Mouse (Mus musculus) mouse trophoblast stem cell (cell line): Measurements from ENCODE around the gene Inha.

Experiments used
- in situ Hi-C, 2 experiments: fragments of 300-500 bp; cut with MseI, MboI; formaldehyde crosslinking; loops; 2 replicates in 1 of 2; 3 replicates in 1 of 2; pipeline ENCODE4 v1.15.1; 2025

Inha gene

DNA sequence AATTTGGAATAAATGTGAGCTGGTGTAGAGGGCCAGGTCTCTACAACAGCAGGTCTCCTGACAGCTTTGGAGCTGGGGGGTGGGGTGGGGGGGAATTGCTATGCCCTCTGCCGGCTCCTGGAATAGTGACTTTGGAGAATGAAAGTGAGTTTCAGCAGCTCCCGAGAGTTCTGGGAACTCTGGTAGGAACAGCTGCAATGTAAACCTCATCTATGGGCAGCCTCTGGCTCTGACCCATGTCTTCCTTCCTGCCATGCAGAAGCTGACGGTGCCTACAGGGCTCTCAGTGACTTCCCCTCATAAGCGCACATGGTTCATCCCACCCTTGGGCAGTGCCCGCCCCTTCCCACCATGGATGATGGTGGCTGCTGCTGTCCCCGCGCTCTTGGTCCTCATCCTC is 48.8 kb downstream of the Inha start:
- in situ Hi-C loops, result loop anchor here in 1 of 2 experiments (10.0 kb wide), 1 partner anchor 61 kb away; no protein-coding TSS in a partner anchor

DNA sequence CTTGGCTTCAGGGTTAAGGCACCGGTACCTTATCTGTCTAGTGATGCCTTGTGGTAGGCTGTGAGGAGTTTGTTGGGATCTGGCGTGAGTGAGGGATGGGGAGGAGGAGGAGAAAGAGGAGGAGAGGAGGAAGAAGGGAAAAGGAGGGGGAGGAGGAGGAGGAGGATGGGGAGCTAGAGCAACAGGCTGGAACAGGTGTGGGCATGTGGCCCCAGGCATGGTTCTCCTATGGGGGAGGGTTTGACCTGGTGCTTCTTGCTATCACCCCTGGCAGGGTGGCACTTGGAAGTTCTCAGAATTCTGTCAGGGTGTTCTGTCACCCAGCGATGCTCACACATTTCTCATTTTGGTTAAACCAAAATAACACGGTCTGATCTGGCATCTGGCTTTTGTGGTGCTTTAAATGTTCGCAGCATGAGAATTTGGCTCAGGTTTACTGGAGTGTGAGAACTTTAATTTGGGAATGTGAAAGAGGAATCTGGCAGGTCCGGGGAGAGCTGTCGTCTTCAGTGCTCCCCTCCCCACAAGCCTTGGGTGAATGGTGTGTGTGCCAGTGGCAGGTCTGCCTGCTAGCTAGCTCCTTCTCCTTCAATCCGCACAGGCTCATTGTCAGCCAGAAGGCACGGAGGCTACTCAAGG is 49.4 kb downstream of the Inha start:
- in situ Hi-C loops, result loop anchor here in 1 of 2 experiments (10.0 kb wide), 1 partner anchor 61 kb away; no protein-coding TSS in a partner anchor

DNA sequence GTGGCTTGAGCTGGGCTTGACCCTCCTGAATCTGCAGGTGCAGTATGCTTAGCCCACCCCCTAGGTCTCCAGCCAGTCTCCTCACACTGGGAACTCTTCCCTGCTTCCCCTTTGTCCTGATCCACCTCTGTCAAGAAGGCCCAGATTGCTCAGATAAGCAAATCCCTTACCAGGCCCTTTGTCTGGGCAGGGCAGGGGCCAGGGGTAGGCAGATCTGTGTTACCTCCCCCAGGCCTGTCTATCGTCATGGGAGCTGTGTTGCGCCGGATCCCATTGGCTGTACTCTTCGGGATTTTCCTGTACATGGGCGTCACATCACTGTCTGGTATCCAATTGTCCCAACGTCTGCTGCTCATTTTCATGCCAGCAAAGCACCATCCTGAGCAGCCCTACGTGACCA is 50.2 kb downstream of the Inha start:
- in situ Hi-C loops, result loop anchor here in 1 of 2 experiments (10.0 kb wide), 1 partner anchor 62 kb away; no protein-coding TSS in a partner anchor

DNA sequence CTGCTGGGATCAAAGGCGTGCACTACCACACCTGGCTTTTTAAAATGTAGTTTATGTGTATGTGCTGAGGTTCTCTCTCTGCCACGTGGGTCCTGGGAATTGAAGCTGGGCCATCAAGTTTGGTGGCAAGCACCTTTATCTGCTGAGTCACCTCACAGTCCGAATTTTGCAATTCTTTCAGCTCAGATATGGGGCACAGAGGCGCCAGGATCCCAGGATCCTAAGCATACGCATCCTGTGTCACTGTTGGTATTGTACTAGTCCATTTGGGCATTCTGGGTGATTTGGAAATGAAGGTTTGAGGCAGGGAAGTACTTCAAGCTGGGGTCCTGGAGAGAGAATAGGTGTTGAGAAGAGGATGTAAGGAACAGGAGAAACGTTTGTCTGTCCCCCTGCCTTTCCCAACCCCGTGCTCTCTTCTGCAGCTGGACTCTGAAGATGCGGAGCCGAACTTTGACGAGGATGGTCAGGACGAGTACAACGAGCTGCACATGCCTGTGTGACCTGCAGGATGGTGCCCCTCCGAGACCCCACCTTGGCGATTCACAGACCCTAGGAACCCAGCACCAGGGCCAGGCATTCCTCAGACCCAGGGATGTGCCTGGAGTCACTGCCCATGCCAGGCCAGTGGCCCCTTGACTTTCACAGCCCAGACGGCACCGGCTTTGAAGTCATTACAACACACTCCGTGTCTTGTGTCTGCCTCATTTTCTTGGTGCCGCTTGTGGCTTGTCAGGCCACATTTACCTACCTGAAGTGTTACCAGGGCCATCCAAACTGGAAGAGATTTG is 51.7 kb downstream of the Inha start:
- in situ Hi-C loops, result loop anchor here in 1 of 2 experiments (10.0 kb wide), 1 partner anchor 64 kb away; no protein-coding TSS in a partner anchor

DNA sequence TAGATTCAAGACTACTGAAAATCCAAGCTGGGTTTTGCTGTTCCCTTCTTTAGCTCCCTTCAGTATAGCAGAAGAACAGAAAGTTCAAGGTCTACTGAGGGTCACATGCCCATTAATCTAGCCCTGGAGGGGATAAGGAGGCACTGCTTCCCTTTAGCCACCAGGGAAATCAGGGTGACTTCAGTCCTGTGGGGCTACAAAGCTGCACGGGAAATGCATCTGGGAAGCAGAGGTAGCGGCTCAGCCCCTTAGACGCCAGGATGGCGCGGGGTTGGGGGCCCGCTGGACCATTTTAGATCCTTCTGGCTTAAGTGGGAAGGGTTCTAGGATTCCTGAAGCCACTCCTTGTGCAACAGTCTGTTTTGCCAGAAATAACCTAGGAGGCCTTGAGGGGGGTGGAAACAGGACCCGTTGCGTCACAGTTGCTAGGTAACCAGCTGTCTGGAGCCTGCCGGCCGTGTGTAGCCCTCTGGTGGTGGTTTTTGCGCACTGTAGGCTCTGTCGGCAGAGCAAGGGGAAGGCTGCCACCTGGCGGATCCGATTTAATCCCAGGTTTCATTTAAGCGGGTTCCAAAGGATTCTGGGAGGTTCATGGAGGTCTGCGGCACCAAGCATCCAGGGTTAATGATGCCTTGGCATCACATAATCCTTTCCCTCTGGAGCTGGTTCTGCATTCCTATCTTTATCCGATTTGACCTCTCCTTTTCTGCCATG is 52.5 kb downstream of the Inha start:
- in situ Hi-C loops, result loop anchor here in 1 of 2 experiments (10.0 kb wide), 1 partner anchor 65 kb away; no protein-coding TSS in a partner anchor
